Mouse (Mus musculus) heart, adult 2 months (tissue): ENCODE data around the gene Cela1.

ENCODE experiments used
- CTCF ChIP-seq: fragments of 200-600 bp; IDR thresholded peaks from 2 replicates; pipeline ENCODE4 v1.8.1; 2022; ENCODE audit warnings: antibody characterized with exemption, mild to moderate bottlenecking, moderate library complexity
- EP300 ChIP-seq: fragments of 200-500 bp; IDR thresholded peaks from 2 replicates; pipeline ENCODE4 v1.6.1; 2011; ENCODE audit warnings: low read depth, low read length, control low read depth; ENCODE audit not compliant: insufficient read depth
- POLR2A ChIP-seq: fragments of 200-500 bp; IDR thresholded peaks from 2 replicates; pipeline ENCODE4 v1.6.1; 2011; ENCODE audit warnings: mild to moderate bottlenecking, low read depth, low read length, control low read depth; ENCODE audit not compliant: insufficient read depth

DNA sequence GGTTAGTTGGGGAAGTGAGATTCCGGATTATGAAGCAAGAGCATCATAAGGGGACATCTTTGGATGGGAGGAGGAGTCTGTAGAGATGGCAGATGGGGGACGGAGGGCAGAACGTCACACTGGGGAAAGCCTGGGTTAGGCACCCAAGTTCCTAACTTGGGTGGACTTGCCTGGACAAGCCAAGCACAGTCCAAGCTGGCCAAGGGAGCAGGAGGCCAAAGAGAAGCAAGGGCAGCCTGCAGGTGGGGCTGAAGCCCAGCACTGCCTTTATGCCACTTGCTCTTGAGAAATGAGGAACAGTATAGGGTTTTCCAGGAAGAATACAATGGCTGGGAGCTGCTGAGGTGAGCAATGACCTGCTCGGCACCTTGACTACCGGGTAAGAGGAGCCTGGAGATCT, 31.5 kb upstream of the Cela1 start:
- TF ChIP-seq CTCF, result no peak
- TF ChIP-seq POLR2A, result no peak
- TF ChIP-seq EP300, result no peak
